Mouse (Mus musculus) bone marrow macrophage, adult 2 months (primary cell): Measurements from ENCODE around the gene Dock11.

Experiments
- CTCF ChIP-seq: IDR thresholded peaks from 2 replicates; pipeline ENCODE4 v1.5.1; 2012; ENCODE audit warnings: low read depth, mild to moderate bottlenecking, low read length, moderate library complexity
- POLR2A ChIP-seq: IDR thresholded peaks from 2 replicates; pipeline ENCODE4 v1.6.1; 2012; ENCODE audit warnings: mild to moderate bottlenecking, low read depth, low read length, borderline replicate concordance

DNA sequence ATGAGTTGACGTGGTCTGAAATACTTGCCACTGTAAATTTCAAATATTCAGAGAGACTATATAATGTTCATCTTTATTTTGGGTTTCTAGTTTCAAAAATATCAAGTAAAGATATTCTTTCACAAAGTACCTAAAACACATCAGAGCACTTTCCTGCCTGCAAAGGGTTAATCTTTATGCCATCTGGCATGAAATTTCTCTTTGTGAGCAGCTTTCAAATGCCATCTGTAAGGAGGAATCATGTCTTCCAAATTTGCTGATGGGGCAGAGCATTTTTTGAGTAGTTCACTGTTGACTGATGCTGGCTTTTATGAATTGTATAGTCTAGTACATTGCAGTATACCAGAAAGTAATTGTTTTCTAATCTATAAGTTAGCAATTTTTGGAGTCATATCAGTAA, 80.6 kb downstream of the Dock11 start:
- TF ChIP-seq POLR2A (no peak), CTCF (no peak)
